Mouse (Mus musculus) regulatory T cell (primary cell): ENCODE data around the gene Gp1ba.

Experiments
- in situ Hi-C: fragments of 300-600 bp; cut with MboI, MseI; formaldehyde crosslinking; loops from one replicate; pipeline ENCODE4 v1.15.1; 2025; ENCODE audit warnings: high pct_unique_total_duplicates

Gene Gp1ba

GRCm38 (mm10) chr11:70652884-70653344 is 14.0 kb downstream of the Gp1ba start:
- in situ Hi-C loops, result loop anchor here (5.0 to 25.0 kb wide), 2 partner anchors 49 to 1241 kb away; partner anchors contain the start of genes Inca1, Kdm6b and Kif1c

GRCm38 (mm10) chr11:70653345-70654197 is 14.6 kb downstream of the Gp1ba start:
- in situ Hi-C loops, result loop anchor here (5.0 to 25.0 kb wide), 2 partner anchors 49 to 1241 kb away; partner anchors contain the start of genes Inca1, Kdm6b and Kif1c

GRCm38 (mm10) chr11:70654198-70654922 is 15.4 kb downstream of the Gp1ba start, which contains the start of gene Pfn1:
TSS of gene Pfn1 (minus strand) at chr11:70654644.
- in situ Hi-C loops, result loop anchor here (5.0 to 25.0 kb wide), 2 partner anchors 48 to 1242 kb away; partner anchors contain the start of genes Inca1, Kdm6b and Kif1c

GRCm38 (mm10) chr11:70654923-70655570 is 16.1 kb downstream of the Gp1ba start:
- in situ Hi-C loops, result loop anchor here (5.0 to 25.0 kb wide), 2 partner anchors 47 to 1243 kb away; partner anchors contain the start of genes Inca1, Kdm6b and Kif1c

- in situ Hi-C loops, result loop anchor here (25.0 kb wide), 1 partner anchor 1244 kb away; the partner anchor contains the start of gene Kdm6b
These were observed 16.9 kb downstream of the Gp1ba start for GRCm38 (mm10) chr11:70655571-70656455.

- in situ Hi-C loops, result loop anchor here (25.0 kb wide), 1 partner anchor 1244 kb away; the partner anchor contains the start of gene Kdm6b
These were observed 17.6 kb downstream of the Gp1ba start for GRCm38 (mm10) chr11:70656456-70656927.

- in situ Hi-C loops, result loop anchor here (25.0 kb wide), 1 partner anchor 1245 kb away; the partner anchor contains the start of gene Kdm6b
These were observed 18.0 kb downstream of the Gp1ba start, which contains the start of gene Eno3 for GRCm38 (mm10) chr11:70656964-70657363. TSS of gene Eno3 (plus strand) at chr11:70657202.

- in situ Hi-C loops, result loop anchor here (25.0 kb wide), 1 partner anchor 1245 kb away; the partner anchor contains the start of gene Kdm6b
These were observed 18.7 kb downstream of the Gp1ba start for GRCm38 (mm10) chr11:70657573-70657972.

- in situ Hi-C loops, result loop anchor here (25.0 kb wide), 1 partner anchor 1246 kb away; the partner anchor contains the start of gene Kdm6b
These were observed 19.1 kb downstream of the Gp1ba start for GRCm38 (mm10) chr11:70657991-70658390.

GRCm38 (mm10) chr11:70658521-70658920 is 19.6 kb downstream of the Gp1ba start:
- in situ Hi-C loops, result loop anchor here (25.0 kb wide), 1 partner anchor 1246 kb away; the partner anchor contains the start of gene Kdm6b

- in situ Hi-C loops, result loop anchor here (25.0 kb wide), 1 partner anchor 1247 kb away; the partner anchor contains the start of gene Kdm6b
These were observed 20.0 kb downstream of the Gp1ba start for GRCm38 (mm10) chr11:70658942-70659341.

GRCm38 (mm10) chr11:70660571-70660970 is 21.6 kb downstream of the Gp1ba start:
- in situ Hi-C loops, result loop anchor here (25.0 kb wide), 1 partner anchor 1248 kb away; the partner anchor contains the start of gene Kdm6b

- in situ Hi-C loops, result loop anchor here (25.0 kb wide), 1 partner anchor 1251 kb away; the partner anchor contains the start of gene Kdm6b
These were observed 24.2 kb downstream of the Gp1ba start for GRCm38 (mm10) chr11:70663101-70663500.

- in situ Hi-C loops, result loop anchor here (25.0 kb wide), 1 partner anchor 1252 kb away; the partner anchor contains the start of gene Kdm6b
These were observed 25.0 kb downstream of the Gp1ba start for GRCm38 (mm10) chr11:70663957-70664356.

GRCm38 (mm10) chr11:70664741-70665140 is 25.8 kb downstream of the Gp1ba start:
- in situ Hi-C loops, result loop anchor here (25.0 kb wide), 1 partner anchor 1252 kb away; the partner anchor contains the start of gene Kdm6b

GRCm38 (mm10) chr11:70666687-70667086 is 27.8 kb downstream of the Gp1ba start:
- in situ Hi-C loops, result loop anchor here (25.0 kb wide), 1 partner anchor 1254 kb away; the partner anchor contains the start of gene Kdm6b

GRCm38 (mm10) chr11:70667271-70668150 is 28.6 kb downstream of the Gp1ba start:
- in situ Hi-C loops, result loop anchor here (25.0 kb wide), 1 partner anchor 1255 kb away; the partner anchor contains the start of gene Kdm6b

GRCm38 (mm10) chr11:70668335-70668770 is 29.4 kb downstream of the Gp1ba start:
- in situ Hi-C loops, result loop anchor here (25.0 kb wide), 1 partner anchor 1256 kb away; the partner anchor contains the start of gene Kdm6b
